Comparison of ENCODE assay signal across 10 mouse cellular contexts in the genomic region with DNA sequence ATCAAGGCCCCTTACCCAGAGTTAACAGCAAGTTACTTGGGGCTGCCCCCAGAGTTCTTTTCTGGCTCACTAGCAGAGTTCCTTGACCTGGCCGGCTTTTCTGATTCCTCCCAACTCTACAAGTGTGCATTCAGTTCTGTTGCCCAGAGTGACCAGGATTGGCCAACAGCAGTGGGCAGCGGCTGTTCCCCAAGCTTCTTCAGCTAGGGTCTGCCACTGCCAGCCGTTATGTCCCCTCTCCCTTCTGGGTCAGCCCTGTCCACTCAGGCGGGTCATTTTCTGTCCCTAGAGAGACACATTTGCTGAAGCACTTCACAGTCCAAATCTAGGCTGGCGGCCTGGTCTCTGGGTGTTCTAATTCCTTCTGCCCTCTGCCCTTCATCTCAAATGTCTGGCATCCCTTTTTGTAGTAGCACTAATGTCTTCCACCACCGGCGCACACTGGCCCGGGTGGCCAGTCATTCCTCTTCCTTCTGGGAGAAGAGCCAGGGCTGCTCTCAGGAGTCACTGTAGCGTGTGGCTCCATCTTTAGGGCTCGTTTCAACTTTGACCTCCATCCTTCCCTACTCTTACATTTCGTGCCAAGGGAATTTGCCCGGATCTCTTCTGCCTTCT.
DNase-seq lines count a peak whose midpoint lies in the region; ATAC-seq and TF ChIP-seq lines count a peak whose summit lies in the region.
"Had no signal": no experiment of that assay in that cellular context is flagged by ENCODE, and none has a peak within 500 bp of the region (broad histone marks: within the 10 kb centered on the region; RNA-seq: fewer than 3 reads in every experiment).

No protein-coding gene starts in this region.

- H3K9me3 ChIP-seq in midbrain, embryonic 15.5 days: no peaks in the 10 kb centered on the region
- no peaks in the 10 kb centered on the region for H3K9me3 ChIP-seq in midbrain, embryonic 16.5 days (replicated peaks; ENCODE audit: control insufficient read depth, low read length, poor library complexity, severe bottlenecking)
- H3K9me3 ChIP-seq in embryonic facial prominence, embryonic 14.5 days (ENCODE audit: control insufficient read depth, low read length): no peaks in the 10 kb centered on the region
- H3K9me3 ChIP-seq: neural tube, embryonic 13.5 days had no signal

- ATAC-seq in midbrain, embryonic 15.5 days (replicated peaks): no peak
- ATAC-seq in midbrain, embryonic 16.5 days: no peak
- ATAC-seq in embryonic facial prominence, embryonic 14.5 days (ENCODE audit: low read depth): no peak

- no peak overlapping the region for H3K27ac ChIP-seq in gastrocnemius, adult 2 months
- 0 out of 2 replicates have a peak overlapping the region, but pooled peaks have one; percentile 45 for H3K27ac ChIP-seq in midbrain, embryonic 15.5 days
- H3K27ac ChIP-seq in midbrain, embryonic 16.5 days (ENCODE audit: low read length): no peak overlapping the region
- H3K27ac ChIP-seq in embryonic facial prominence, embryonic 14.5 days (replicated peaks; ENCODE audit: low read depth, low read length): 0 out of 2 replicates have a peak overlapping the region, but pooled peaks have one; percentile 17
- H3K27ac ChIP-seq: neural tube, embryonic 13.5 days had no signal

- no peaks in the 10 kb centered on the region for H3K36me3 ChIP-seq in midbrain, embryonic 15.5 days (replicated peaks)
- no peaks in the 10 kb centered on the region for H3K36me3 ChIP-seq in midbrain, embryonic 16.5 days (ENCODE audit: control insufficient read depth, insufficient read depth, low read length)
- no peaks in the 10 kb centered on the region for H3K36me3 ChIP-seq in embryonic facial prominence, embryonic 14.5 days (ENCODE audit: control insufficient read depth, insufficient read depth, low read length)
- H3K36me3 ChIP-seq: neural tube, embryonic 13.5 days had no signal

- intact Hi-C loops in gastrocnemius, adult 2 months (cut with DNase I): no loop called here

- no peak overlapping the region for H3K9ac ChIP-seq in midbrain, embryonic 15.5 days
- H3K9ac ChIP-seq in midbrain, embryonic 16.5 days (ENCODE audit: low read depth, low read length): no peak overlapping the region
- no peak overlapping the region for H3K9ac ChIP-seq in embryonic facial prominence, embryonic 14.5 days (ENCODE audit: low read depth, low read length)
- H3K9ac ChIP-seq: neural tube, embryonic 13.5 days had no signal

- no peaks in the 10 kb centered on the region for H3K27me3 ChIP-seq in midbrain, embryonic 15.5 days (replicated peaks)
- H3K27me3 ChIP-seq in midbrain, embryonic 16.5 days (ENCODE audit: control insufficient read depth, insufficient read depth, low read depth, low read length): no peaks in the 10 kb centered on the region
- no peaks in the 10 kb centered on the region for H3K27me3 ChIP-seq in embryonic facial prominence, embryonic 14.5 days (replicated peaks; ENCODE audit: control insufficient read depth, insufficient read depth, low read length)

- DNase-seq in gastrocnemius, adult 2 months: peak; percentile 68
- DNase-seq in gastrocnemius, postnatal 4 days (ENCODE audit: low spot score in 2 of 2): no peak
- no peak for DNase-seq in embryonic facial prominence, embryonic 14.5 days (ENCODE audit: low spot score)
- DNase-seq in kidney, postnatal 25 days: peak; percentile 66 to 83
- no peak for DNase-seq in testis, postnatal 10 days (ENCODE audit: low spot score)
- no peak for DNase-seq in cerebellum, adult 18-20 months
- DNase-seq: lung, adult 18-20 months had no signal

- peak; percentile 7; the same call in 1 of the 2 replicates for TF ChIP-seq CTCF in gastrocnemius, adult 2 months (IDR thresholded peaks at IDR 0.05)

- no peak overlapping the region for H3K4me3 ChIP-seq in gastrocnemius, adult 2 months
- no peak overlapping the region for H3K4me3 ChIP-seq in midbrain, embryonic 15.5 days
- no peak overlapping the region for H3K4me3 ChIP-seq in midbrain, embryonic 16.5 days (ENCODE audit: low read depth, low read length)
- H3K4me3 ChIP-seq in embryonic facial prominence, embryonic 14.5 days (ENCODE audit: low read depth, low read length): no peak overlapping the region
- H3K4me3 ChIP-seq: neural tube, embryonic 13.5 days had no signal

- no peak overlapping the region for H3K4me2 ChIP-seq in midbrain, embryonic 15.5 days
- no peak overlapping the region for H3K4me2 ChIP-seq in midbrain, embryonic 16.5 days (ENCODE audit: low read length)
- no peak overlapping the region for H3K4me2 ChIP-seq in embryonic facial prominence, embryonic 14.5 days (ENCODE audit: low read depth, low read length)
- H3K4me2 ChIP-seq: neural tube, embryonic 13.5 days had no signal

- 76% methylated on average over 12 of the region's 12 CpGs for WGBS in midbrain, embryonic 15.5 days
- 73% methylated on average over 12 of the region's 12 CpGs for WGBS in midbrain, embryonic 16.5 days
- WGBS in embryonic facial prominence, embryonic 14.5 days: 67% methylated on average over 12 of the region's 12 CpGs

- H3K4me1 ChIP-seq in midbrain, embryonic 15.5 days: peaks cover 46% of the 10 kb centered on the region
- H3K4me1 ChIP-seq in midbrain, embryonic 16.5 days (ENCODE audit: control insufficient read depth, insufficient read depth, low read length): peaks cover 19% of the 10 kb centered on the region; the same call in 1 of the 2 replicates
- H3K4me1 ChIP-seq in embryonic facial prominence, embryonic 14.5 days (ENCODE audit: control insufficient read depth, insufficient read depth, low read length): peaks cover 13% of the 10 kb centered on the region; the same call in 1 of the 2 replicates

Comparison
In these comparisons a context has a peak if more than half of its experiments do, and no peak if none do; other contexts are left out.
1. DNase-seq: peak in gastrocnemius, adult 2 months (single experiment) and kidney, postnatal 25 days (2 of 2); none in gastrocnemius, postnatal 4 days (0 of 2), embryonic facial prominence, embryonic 14.5 days (single experiment), testis, postnatal 10 days (single experiment) and cerebellum, adult 18-20 months (0 of 2).
2. H3K27ac ChIP-seq: peak in midbrain, embryonic 15.5 days (single experiment) and embryonic facial prominence, embryonic 14.5 days (single experiment); none in gastrocnemius, adult 2 months (single experiment) and midbrain, embryonic 16.5 days (single experiment).